Mouse (Mus musculus) lung, embryonic 16.5 days (tissue): ENCODE data around the gene Rmnd5a. TPM values are rescaled to one million over a fixed set of nuclear protein-coding genes. Genes with fewer than 3 reads are reported as not detected.

Experiments
- ATAC-seq: fragments of 200-750 bp; cut with Nextera tagmentation; 2 replicates; pipeline ENCODE4 v1.8.0; 2017; ENCODE audit warnings: low read depth, mild to moderate bottlenecking, moderate library complexity
- H3K27ac ChIP-seq: fragments of 300-500 bp; sonication (generic); 2 replicates; pipeline ENCODE4 v1.5.1; 2014; ENCODE audit warnings: mild to moderate bottlenecking, control low read depth, low read length
- H3K27me3 ChIP-seq: fragments of 300-500 bp; sonication (generic); 2 replicates; pipeline ENCODE4 v1.6.1; 2014; ENCODE audit warnings: low read depth, low read length, mixed read lengths; ENCODE audit not compliant: control insufficient read depth, insufficient read depth
- H3K36me3 ChIP-seq: fragments of 300-500 bp; sonication (generic); 2 replicates; pipeline ENCODE4 v1.6.1; 2014; ENCODE audit warnings: low read length; ENCODE audit not compliant: control insufficient read depth, insufficient read depth
- H3K4me1 ChIP-seq: fragments of 300-500 bp; sonication (generic); replicated peaks from 2 replicates; pipeline ENCODE4 v1.6.1; 2014; ENCODE audit warnings: low read length, mixed read lengths; ENCODE audit not compliant: control insufficient read depth, insufficient read depth
- H3K4me2 ChIP-seq: fragments of 300-500 bp; sonication (generic); 2 replicates; pipeline ENCODE4 v1.6.1; 2014; ENCODE audit warnings: low read depth, low read length, control low read depth
- H3K4me3 ChIP-seq: fragments of 300-500 bp; sonication (generic); 2 replicates; pipeline ENCODE4 v1.5.1; 2014; ENCODE audit warnings: mild to moderate bottlenecking, low read length, control low read depth
- H3K9ac ChIP-seq: fragments of 300-500 bp; sonication (generic); 2 replicates; pipeline ENCODE4 v1.6.1; 2014; ENCODE audit warnings: low read length, control low read depth
- H3K9me3 ChIP-seq: fragments of 300-500 bp; sonication (generic); 2 replicates; pipeline ENCODE4 v1.6.1; 2016; ENCODE audit warnings: low read length; ENCODE audit not compliant: control insufficient read depth
- WGBS: fragments of 180-500 bp; shearing (Covaris S2); extraction: QIAGEN DNeasy Blood & Tissue Kit; methylation state at CpG from one replicate; pipeline ENCODE4 v1.1.7; 2014; 5-methylcytosine and 5-hydroxymethylcytosine counted together
- polyA plus RNA-seq: library from polyadenylated mRNA; unstranded; fragments of >200 nt; fragmentation: Nextera tagmentation; extraction: Ambion mirVana; gene quantifications from 2 replicates; pipeline ENCODE4 v1.2.1, GENCODE M21; 2015

Gene Rmnd5a
- polyA plus RNA-seq, 1 experiment from 2014 or later = 9.7 TPM

DNA sequence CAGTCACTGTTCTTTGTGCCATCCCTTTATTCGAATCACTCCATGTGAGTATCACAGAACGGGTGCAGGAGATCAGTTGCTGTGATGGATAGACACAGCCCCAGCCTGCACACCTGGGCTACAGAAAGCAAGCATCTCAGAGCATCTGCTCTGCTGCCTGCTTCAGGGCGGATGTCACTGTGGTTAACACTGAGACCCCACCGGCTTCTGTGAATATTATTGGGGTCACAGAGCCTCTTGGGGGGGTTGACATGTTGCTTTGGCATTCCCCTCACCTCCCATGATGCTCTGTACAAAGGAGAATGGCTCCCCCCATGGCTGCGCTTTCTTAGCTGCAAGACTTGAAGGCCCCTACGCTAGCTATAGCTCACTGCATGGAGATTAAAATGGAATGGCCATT is 71.0 kb downstream of the Rmnd5a start:
- Histone ChIP-seq H3K27me3 (no peaks in the 10 kb centered on the region), H3K4me2 (no peak overlapping the region), H3K9me3 (no peaks in the 10 kb centered on the region), H3K4me1 (no peaks in the 10 kb centered on the region), H3K36me3 (no peaks in the 10 kb centered on the region), H3K27ac (no peak overlapping the region), H3K9ac (no peak overlapping the region), H3K4me3 (no peak overlapping the region)
- no peak for ATAC-seq
- WGBS = 89% methylated on average over 6 of the region's 6 CpGs

DNA sequence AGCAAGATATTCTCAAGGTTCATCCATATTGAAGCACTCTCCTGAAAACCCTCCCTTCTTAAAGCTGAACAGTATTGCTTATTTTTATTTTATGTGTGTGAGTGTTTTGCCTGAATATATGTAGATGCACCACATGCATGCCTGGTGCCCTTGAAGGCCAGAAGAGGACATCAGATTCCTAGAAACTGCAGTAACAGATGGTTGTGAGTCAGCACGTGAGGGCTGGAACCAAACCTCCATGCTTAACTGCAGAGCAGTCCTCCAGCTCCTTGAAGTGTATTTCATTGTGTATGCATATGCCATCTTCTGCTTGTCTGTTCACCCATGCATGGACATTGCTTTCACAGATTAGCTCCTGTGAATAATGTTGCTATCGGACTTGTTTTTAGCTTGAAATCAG is 76.4 kb downstream of the Rmnd5a start:
- H3K27ac ChIP-seq = no peak overlapping the region
- no peaks in the 10 kb centered on the region for H3K27me3 ChIP-seq
- no peaks in the 10 kb centered on the region for H3K9me3 ChIP-seq
- H3K4me2 ChIP-seq = no peak overlapping the region
- no peaks in the 10 kb centered on the region for H3K36me3 ChIP-seq
- WGBS = 79% methylated on average over 2 of the region's 2 CpGs
- H3K4me3 ChIP-seq = no peak overlapping the region
- no peak overlapping the region for H3K9ac ChIP-seq
- ATAC-seq = no peak
- H3K4me1 ChIP-seq = no peaks in the 10 kb centered on the region

DNA sequence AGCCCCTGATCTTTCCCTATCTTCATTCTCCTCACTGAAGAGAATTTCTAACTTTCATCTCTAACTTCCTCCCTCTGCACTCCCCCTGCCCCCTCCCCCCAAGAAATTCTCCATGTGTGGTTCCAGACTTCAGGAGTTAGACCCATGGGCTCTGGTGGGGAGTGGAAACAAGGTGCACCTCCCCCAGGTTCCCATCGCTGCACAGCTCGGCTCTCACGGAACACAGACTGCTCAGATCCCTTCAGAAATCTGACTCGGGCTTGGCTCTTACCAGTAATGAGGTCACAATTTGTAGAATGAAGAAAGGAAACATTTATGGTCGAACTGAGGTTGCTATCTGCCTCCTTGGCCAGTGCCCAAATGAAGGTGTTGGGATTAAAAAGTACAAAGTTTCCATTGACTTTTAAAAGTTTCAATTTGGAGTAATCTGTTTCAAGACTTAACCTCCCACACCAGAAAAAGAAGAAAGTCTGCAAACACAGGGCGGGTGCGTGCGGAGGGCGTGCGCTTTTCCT is 79.2 kb downstream of the Rmnd5a start:
- no peak overlapping the region for H3K27ac ChIP-seq
- ATAC-seq = no peak
- no peak overlapping the region for H3K4me3 ChIP-seq
- no peaks in the 10 kb centered on the region for H3K36me3 ChIP-seq
- WGBS = 77% methylated on average over 10 of the region's 10 CpGs
- no peak overlapping the region for H3K9ac ChIP-seq
- no peak overlapping the region for H3K4me2 ChIP-seq
- H3K4me1 ChIP-seq = no peaks in the 10 kb centered on the region
- no peaks in the 10 kb centered on the region for H3K27me3 ChIP-seq
- H3K9me3 ChIP-seq = no peaks in the 10 kb centered on the region

DNA sequence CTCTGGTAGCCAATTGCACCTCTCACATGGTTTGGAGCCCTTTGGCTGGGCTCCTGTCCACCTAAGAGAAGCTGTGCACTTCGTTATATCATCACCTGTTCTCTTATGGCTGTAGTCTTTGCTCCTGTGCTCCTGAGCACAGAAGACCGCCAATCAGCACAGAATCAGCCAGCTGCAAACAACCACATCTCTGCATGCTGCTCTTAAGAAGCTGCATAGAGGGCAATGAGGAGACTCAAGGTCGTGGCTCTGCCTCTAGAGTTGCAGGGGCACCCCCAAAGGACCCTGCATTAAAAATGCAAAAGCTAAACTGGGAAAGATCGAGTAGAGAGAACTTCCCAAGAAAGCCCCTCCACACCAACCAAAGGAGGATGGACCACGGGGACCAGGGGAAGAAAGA is 79.7 kb downstream of the Rmnd5a start:
- Histone ChIP-seq H3K27ac (no peak overlapping the region), H3K9me3 (no peaks in the 10 kb centered on the region), H3K4me3 (no peak overlapping the region), H3K36me3 (no peaks in the 10 kb centered on the region), H3K27me3 (no peaks in the 10 kb centered on the region), H3K9ac (no peak overlapping the region), H3K4me1 (no peaks in the 10 kb centered on the region), H3K4me2 (no peak overlapping the region)
- ATAC-seq = no peak
- 57% methylated on average over 5 of the region's 5 CpGs for WGBS

DNA sequence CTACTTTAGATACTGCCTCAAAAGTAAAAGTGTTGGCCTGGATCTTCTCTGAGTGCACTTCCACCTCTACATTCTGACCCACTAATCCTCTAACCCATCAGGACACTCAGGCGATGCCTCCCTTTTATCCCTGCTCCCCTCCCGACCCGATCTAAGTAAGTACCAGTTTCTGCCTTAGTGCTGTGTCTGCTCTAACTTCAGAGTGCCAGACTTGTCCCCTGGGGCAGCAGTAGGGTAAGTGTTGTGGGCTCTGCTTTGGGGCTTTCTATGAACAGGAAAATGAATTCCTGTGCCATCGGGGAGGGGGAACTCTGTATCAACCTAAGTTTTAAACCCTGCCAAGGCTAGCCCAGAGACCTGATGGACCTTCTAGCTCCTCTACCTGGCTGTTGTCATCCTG is 80.2 kb downstream of the Rmnd5a start:
- Histone ChIP-seq H3K4me3 (no peak overlapping the region), H3K27me3 (no peaks in the 10 kb centered on the region), H3K27ac (no peak overlapping the region), H3K36me3 (no peaks in the 10 kb centered on the region), H3K9me3 (no peaks in the 10 kb centered on the region), H3K4me1 (no peaks in the 10 kb centered on the region), H3K9ac (no peak overlapping the region), H3K4me2 (no peak overlapping the region)
- no peak for ATAC-seq
- WGBS = 77% methylated on average over 4 of the region's 4 CpGs

DNA sequence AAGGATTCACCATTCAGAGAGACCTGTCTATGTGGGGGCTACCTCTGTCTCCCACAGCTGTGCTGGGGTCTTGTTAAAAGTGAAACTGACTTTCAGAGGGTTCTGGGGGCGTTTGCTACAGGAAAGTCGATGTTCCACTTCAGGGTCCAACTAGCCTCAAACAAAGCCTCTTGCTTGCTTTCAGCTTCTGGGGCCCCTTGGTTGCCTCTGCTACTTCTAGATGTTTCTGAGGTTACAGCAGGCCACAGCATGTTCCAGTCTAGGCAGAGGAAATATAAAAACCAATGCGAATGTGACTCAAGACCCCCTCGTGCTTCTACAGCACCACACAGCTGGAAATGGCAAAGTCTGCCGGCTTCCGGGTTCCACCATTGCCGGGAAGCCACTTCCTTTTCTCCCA is 82.9 kb downstream of the Rmnd5a start:
- Histone ChIP-seq H3K4me3 (no peak overlapping the region), H3K27ac (no peak overlapping the region), H3K4me2 (no peak overlapping the region), H3K9me3 (no peaks in the 10 kb centered on the region), H3K27me3 (no peaks in the 10 kb centered on the region), H3K4me1 (no peaks in the 10 kb centered on the region), H3K9ac (no peak overlapping the region), H3K36me3 (no peaks in the 10 kb centered on the region)
- 87% methylated on average over 7 of the region's 7 CpGs for WGBS
- no peak for ATAC-seq

DNA sequence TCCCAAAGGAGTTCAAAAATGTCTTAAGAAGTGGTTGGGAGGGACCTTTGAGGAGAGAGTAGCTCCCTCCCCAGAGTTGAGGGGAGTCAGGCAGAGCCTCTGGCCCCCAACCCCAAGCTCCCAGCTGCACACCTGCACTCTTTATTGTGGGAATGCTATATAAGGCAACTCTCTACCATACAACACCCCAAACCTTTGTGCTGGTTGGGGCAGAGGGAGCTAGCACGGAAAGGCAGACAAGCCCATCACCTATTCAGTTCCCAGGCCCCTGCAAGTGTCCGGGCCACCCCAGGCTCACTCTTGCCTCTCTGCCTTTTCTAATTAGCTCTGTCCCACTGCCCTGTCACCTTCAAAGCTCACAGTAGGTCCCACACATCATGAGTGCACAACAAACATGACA is 86.7 kb downstream of the Rmnd5a start:
- no peak for ATAC-seq
- H3K4me3 ChIP-seq = no peak overlapping the region

DNA sequence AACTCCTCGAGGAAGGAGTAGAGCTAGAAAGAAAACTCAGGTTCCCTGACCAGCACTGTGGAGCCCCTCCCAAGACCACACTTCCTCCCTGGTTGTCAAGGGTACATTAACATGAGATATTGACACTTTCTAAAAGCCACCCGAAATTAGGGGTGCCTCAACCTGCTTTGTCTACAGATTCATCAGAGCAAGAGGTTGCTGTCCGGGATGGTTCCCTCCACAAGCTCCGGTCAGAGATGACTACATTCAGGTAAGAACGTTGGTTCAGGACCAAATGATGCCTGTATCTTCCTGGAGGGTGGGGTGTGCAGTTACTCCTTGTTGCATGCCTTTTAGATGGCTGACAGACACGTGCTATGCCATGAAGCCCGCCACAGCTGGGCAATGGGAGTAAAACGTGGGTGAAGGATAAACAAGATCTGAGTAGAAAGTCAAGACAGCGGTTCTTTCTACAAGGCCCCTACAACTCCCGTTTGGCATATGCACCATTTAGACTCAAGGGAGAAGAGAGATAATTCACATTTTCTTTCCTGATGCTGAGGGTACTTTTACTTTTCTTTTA is 87.5 kb downstream of the Rmnd5a start:
- H3K4me2 ChIP-seq = no peak overlapping the region
- no peaks in the 10 kb centered on the region for H3K27me3 ChIP-seq
- ATAC-seq = no peak
- H3K9me3 ChIP-seq = no peaks in the 10 kb centered on the region
- no peaks in the 10 kb centered on the region for H3K4me1 ChIP-seq
- no peak overlapping the region for H3K27ac ChIP-seq
- no peak overlapping the region for H3K4me3 ChIP-seq
- 76% methylated on average over 10 of the region's 10 CpGs for WGBS
- H3K9ac ChIP-seq = no peak overlapping the region
- no peaks in the 10 kb centered on the region for H3K36me3 ChIP-seq

More for the DNA sequence above, 86.7 kb downstream of the Rmnd5a start:
- no peaks in the 10 kb centered on the region for H3K36me3 ChIP-seq
- H3K27me3 ChIP-seq = no peaks in the 10 kb centered on the region
- no peaks in the 10 kb centered on the region for H3K9me3 ChIP-seq
- no peak overlapping the region for H3K9ac ChIP-seq
- WGBS = 75% methylated on average over 2 of the region's 2 CpGs
- H3K4me1 ChIP-seq = no peaks in the 10 kb centered on the region
- no peak overlapping the region for H3K27ac ChIP-seq
- H3K4me2 ChIP-seq = no peak overlapping the region

DNA sequence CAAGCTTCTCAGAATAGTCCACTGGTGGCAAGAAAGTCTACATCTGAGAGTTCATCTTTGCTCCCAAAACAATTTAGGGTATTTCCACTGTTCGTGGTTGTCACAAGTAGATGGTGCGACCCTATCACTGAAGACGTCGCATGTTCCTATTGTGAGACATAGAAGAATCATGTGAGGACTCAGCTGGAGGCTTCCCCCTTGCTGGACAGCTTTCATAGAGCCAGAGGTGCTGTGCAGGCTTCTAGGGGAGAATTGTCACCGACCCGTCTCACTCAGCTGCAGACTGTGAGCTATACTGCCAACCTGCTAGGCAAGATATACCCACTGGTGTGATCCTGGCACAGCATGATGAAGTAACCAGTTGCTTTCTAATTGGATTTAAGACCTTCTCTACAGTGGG is 88.2 kb downstream of the Rmnd5a start:
- Histone ChIP-seq H3K27me3 (no peaks in the 10 kb centered on the region), H3K4me2 (no peak overlapping the region), H3K36me3 (no peaks in the 10 kb centered on the region), H3K9ac (no peak overlapping the region), H3K4me3 (no peak overlapping the region), H3K4me1 (no peaks in the 10 kb centered on the region), H3K27ac (no peak overlapping the region), H3K9me3 (no peaks in the 10 kb centered on the region)
- no peak for ATAC-seq
- WGBS = 89% methylated on average over 6 of the region's 6 CpGs

DNA sequence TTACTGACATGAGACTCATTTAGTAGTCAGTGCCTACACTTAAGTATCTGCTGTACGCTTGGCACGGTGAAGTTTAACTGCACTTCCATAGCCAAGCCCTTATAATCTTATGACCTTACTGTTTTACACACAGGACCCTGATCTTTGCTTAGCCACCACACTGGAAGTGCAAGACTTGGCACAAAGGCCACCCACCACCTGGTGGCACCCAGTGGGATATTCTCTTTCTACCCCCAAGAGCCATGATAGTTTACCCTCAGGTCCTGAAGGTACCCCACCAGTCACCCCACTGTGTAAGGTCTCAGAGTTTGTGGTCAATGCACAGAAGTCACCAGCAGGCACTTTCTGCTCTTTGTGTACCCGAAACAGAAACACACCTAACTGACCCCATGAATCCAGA is 89.2 kb downstream of the Rmnd5a start:
- H3K9ac ChIP-seq = no peak overlapping the region
- no peaks in the 10 kb centered on the region for H3K36me3 ChIP-seq
- no peak overlapping the region for H3K27ac ChIP-seq
- no peaks in the 10 kb centered on the region for H3K27me3 ChIP-seq
- H3K4me1 ChIP-seq = no peaks in the 10 kb centered on the region
- 92% methylated on average over 3 of the region's 3 CpGs for WGBS
- H3K4me2 ChIP-seq = no peak overlapping the region
- H3K4me3 ChIP-seq = no peak overlapping the region
- no peaks in the 10 kb centered on the region for H3K9me3 ChIP-seq
- no peak for ATAC-seq
